Mouse (Mus musculus) hindbrain, embryonic 15.5 days (tissue): ENCODE data around the gene Vmn1r27. TPM values are rescaled to one million over a fixed set of nuclear protein-coding genes. Genes with fewer than 3 reads are reported as not detected.

Experiments
- ATAC-seq: fragments of 200-750 bp; cut with Nextera tagmentation; 2 replicates; pipeline ENCODE4 v1.8.0; 2017; ENCODE audit warnings: low read depth, moderate number of reproducible peaks, moderate TSS enrichment; ENCODE audit not compliant: low FRiP score
- H3K27ac ChIP-seq: fragments of 300-500 bp; sonication (generic); replicated peaks from 2 replicates; pipeline ENCODE4 v1.5.1; 2015; ENCODE audit warnings: mild to moderate bottlenecking, inconsistent platforms
- H3K27me3 ChIP-seq: fragments of 300-500 bp; sonication (generic); 2 replicates; pipeline ENCODE4 v1.6.1; 2015; ENCODE audit warnings: control low read depth, inconsistent platforms
- H3K36me3 ChIP-seq: fragments of 300-500 bp; sonication (generic); 2 replicates; pipeline ENCODE4 v1.6.1; 2015; ENCODE audit warnings: control low read depth, inconsistent platforms
- H3K4me1 ChIP-seq: fragments of 300-500 bp; sonication (generic); replicated peaks from 2 replicates; pipeline ENCODE4 v1.6.1; 2015; ENCODE audit warnings: control low read depth, inconsistent platforms
- H3K4me2 ChIP-seq: fragments of 300-500 bp; sonication (generic); 2 replicates; pipeline ENCODE4 v1.6.1; 2015; ENCODE audit warnings: moderate library complexity, mild to moderate bottlenecking, inconsistent platforms
- H3K4me3 ChIP-seq: fragments of 300-500 bp; sonication (generic); 2 replicates; pipeline ENCODE4 v1.5.1; 2015; ENCODE audit warnings: mild to moderate bottlenecking, inconsistent platforms
- H3K9ac ChIP-seq: fragments of 300-500 bp; sonication (generic); 2 replicates; pipeline ENCODE4 v1.6.1; 2015; ENCODE audit warnings: inconsistent platforms
- H3K9me3 ChIP-seq: fragments of 300-500 bp; sonication (generic); 2 replicates; pipeline ENCODE4 v1.6.1; 2016; ENCODE audit warnings: control low read depth, inconsistent platforms
- WGBS: fragments of 180-500 bp; shearing (Covaris S2); methylation state at CpG from one replicate; pipeline ENCODE4 v1.1.7; 2015; 5-methylcytosine and 5-hydroxymethylcytosine counted together
- polyA plus RNA-seq: library from polyadenylated mRNA; unstranded; fragments of >200 nt; fragmentation: Nextera tagmentation; extraction: Ambion mirVana; gene quantifications from 2 replicates; pipeline ENCODE4 v1.2.1, GENCODE M21; 2015

Gene Vmn1r27
- not detected in 2 replicates for polyA plus RNA-seq

DNA sequence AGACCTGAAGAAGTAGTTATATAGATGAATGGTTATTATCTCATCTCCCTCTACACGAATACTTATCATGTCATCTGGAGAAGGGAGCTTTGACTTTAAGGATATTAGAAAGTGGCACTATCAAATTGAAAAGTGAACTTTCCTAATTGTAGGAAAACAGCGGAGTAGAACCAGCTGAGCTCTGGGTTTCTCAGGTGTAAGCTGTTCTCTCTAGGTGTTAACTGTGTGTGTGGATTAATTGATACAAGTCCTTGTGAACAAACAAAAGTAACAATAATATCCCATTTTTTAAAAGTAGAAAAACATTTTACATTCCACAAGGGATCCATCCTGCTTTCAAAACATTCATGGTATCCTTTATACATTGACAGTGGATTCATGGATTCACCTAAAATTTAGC is at the start of gene Vmn1r27:
Gene Vmn1r27, minus strand, starts transcription at position 101 of the 400 bp plus-strand sequence.
- H3K36me3 ChIP-seq, result no peaks in the 10 kb centered on the region
- 85% methylated on average over 2 of the region's 2 CpGs for WGBS
- no peak within 1 kb of the TSS for H3K4me3 ChIP-seq

DNA sequence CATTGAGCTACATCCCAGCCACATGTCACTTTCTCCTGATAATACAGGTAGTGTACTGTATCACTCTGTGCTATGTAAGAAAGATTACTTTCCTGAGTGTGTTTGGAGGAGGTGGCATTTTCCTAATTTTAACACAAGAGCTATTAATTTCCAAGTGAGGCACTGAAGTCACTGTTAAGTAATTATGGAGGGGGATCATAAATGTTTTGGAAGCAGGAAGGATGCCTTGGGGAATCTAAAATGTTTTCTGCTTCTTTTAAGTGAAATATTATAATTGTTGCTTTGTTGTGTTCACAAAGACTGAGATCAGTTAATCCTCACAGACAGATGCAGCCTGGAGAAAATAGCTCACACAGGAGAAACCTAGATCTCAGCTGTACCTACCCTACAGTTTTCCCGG is 43.1 kb upstream of the Vmn1r27 start, which contains the start of gene Vmn1r28:
Gene Vmn1r28, plus strand, starts transcription at position 301 of the 400 bp plus-strand sequence.
- no peaks in the 10 kb centered on the region for H3K9me3 ChIP-seq
- no peaks in the 10 kb centered on the region for H3K36me3 ChIP-seq
- H3K27ac ChIP-seq, result no peak within 1 kb of the TSS
- no peak within 1 kb of the TSS for H3K4me3 ChIP-seq
- WGBS, result 95% methylated on average over 1 of the region's 1 CpGs
- no peaks in the 10 kb centered on the region for H3K4me1 ChIP-seq
- H3K27me3 ChIP-seq, result no peaks in the 10 kb centered on the region
- ATAC-seq, result no peak
- no peak within 1 kb of the TSS for H3K9ac ChIP-seq
- H3K4me2 ChIP-seq, result no peak within 1 kb of the TSS

More for the DNA sequence above, at the start of gene Vmn1r27:
- H3K27ac ChIP-seq, result no peak within 1 kb of the TSS
- H3K27me3 ChIP-seq, result no peaks in the 10 kb centered on the region
- no peak for ATAC-seq
- H3K4me1 ChIP-seq, result no peaks in the 10 kb centered on the region
- H3K9ac ChIP-seq, result no peak within 1 kb of the TSS
- no peak within 1 kb of the TSS for H3K4me2 ChIP-seq
- no peaks in the 10 kb centered on the region for H3K9me3 ChIP-seq

DNA sequence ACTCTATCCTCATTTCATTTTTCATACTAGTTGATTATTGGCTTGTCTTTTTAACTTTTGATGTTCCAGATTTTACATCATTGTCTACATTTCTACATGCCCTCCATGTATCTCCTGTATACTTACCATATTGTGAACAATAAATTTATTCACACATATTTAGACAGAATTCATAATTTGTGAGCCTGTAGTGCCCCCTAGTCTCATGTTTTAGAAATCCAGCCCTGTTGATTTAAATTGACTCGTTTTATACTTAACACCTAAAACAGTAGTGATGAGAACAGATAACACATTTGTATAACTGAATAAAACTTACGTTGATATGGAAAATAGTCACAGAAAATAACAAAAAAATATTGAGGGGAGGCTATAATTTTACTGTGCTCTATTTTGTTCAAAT is 2.5 kb downstream of the Vmn1r27 start:
- H3K9ac ChIP-seq, result no peak overlapping the region
- H3K4me1 ChIP-seq, result no peaks in the 10 kb centered on the region
- H3K36me3 ChIP-seq, result no peaks in the 10 kb centered on the region
- ATAC-seq, result no peak
- 91% methylated on average over 2 of the region's 2 CpGs for WGBS
- H3K4me3 ChIP-seq, result no peak overlapping the region
- no peaks in the 10 kb centered on the region for H3K27me3 ChIP-seq
- H3K27ac ChIP-seq, result no peak overlapping the region
- no peak overlapping the region for H3K4me2 ChIP-seq
- no peaks in the 10 kb centered on the region for H3K9me3 ChIP-seq

Other genes starting within 250 kb of the Vmn1r27 start
- not detected in 2 replicates for gene Vmn1r25, start 238.0 kb downstream of the Vmn1r27 start, polyA plus RNA-seq
- gene Vmn1r26, start 203.7 kb downstream of the Vmn1r27 start, polyA plus RNA-seq, result not detected in 2 replicates
- not detected in 2 replicates for gene Vmn1r28, start 43.2 kb upstream of the Vmn1r27 start, polyA plus RNA-seq
- not detected in 2 replicates for gene Vmn1r29, start 82.7 kb upstream of the Vmn1r27 start, polyA plus RNA-seq
- gene Vmn1r30, start 224.6 kb upstream of the Vmn1r27 start, polyA plus RNA-seq, result not detected in 2 replicates